Mouse (Mus musculus): ENCODE data around the gene Abcf1. TPM values are rescaled to one million over a fixed set of nuclear protein-coding genes. Genes with fewer than 3 reads are reported as not detected.
"Not testable (repeated sequence)": the region's sequence is repeated elsewhere in the genome, so short reads cannot be mapped to it uniquely, and the experiment has no call there.

Gene Abcf1
- total RNA-seq (2015; ENCODE audit: low replicate concordance) (13.0 and 13.6 TPM in 2 replicates), total RNA-seq (2017; ENCODE audit: low replicate concordance) (33.9 and 71.4 TPM in 2 replicates)

- ATAC-seq (replicated peaks; ENCODE audit: low FRiP score, poor library complexity, severe bottlenecking), result peak; percentile 95
These were observed at the start of gene Abcf1 for GRCm38 (mm10) chr17:35969418-35970389. Gene Abcf1 (minus strand): TSS chr17:35969761.

- no peak for ATAC-seq (replicated peaks; ENCODE audit: low FRiP score, poor library complexity, severe bottlenecking)
These were observed 49.4 kb upstream of the Abcf1 start for GRCm38 (mm10) chr17:36018979-36019378.

- no peak for ATAC-seq (replicated peaks; ENCODE audit: low FRiP score, poor library complexity, severe bottlenecking)
These were observed 47.5 kb upstream of the Abcf1 start for GRCm38 (mm10) chr17:36017046-36017445.

DNA sequence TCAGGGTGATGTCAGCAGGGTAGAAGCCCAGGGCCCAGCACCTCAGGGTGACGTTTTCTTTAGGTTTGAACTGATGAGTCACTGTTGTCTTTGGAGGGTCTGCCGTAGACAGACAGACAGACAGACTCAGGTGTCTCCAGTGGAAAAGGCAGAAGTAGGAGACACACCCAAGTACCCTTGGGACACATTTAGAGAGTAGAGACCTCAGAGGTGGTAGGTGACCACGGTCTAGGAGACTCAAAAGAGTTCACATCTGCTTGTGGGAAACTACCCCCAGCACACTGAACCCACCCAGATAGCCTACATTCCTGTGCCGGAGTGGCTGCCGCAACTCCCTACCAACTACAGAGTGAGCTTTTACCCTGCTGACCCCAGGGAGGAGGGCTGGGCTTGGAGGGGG, 45.4 kb upstream of the Abcf1 start:
- no peak for ATAC-seq (replicated peaks; ENCODE audit: low FRiP score, poor library complexity, severe bottlenecking)

DNA sequence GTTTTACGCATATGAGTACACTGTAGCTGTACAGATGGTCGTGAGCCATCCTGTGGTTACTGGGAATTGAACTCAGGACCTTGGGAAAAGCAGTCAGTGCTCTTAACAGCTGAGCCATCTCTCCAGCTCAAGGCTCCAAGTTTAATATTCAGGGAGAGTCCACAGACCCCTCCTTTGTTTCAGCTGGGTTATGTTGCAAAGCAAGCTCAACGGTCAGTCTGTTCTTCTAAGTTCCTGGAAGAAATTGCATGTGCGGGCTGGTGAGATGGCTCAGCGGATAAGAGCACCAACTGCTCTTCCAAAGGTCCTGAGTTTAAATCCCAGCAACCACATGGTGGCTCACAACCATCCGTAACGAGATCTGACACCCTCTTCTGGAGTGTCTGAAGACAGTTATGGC, 34.8 kb upstream of the Abcf1 start:
- not testable (repeated sequence) for ATAC-seq (replicated peaks; ENCODE audit: low FRiP score, poor library complexity, severe bottlenecking)

- no peak for ATAC-seq (replicated peaks; ENCODE audit: low FRiP score, poor library complexity, severe bottlenecking)
These were observed 33.8 kb upstream of the Abcf1 start for GRCm38 (mm10) chr17:36003331-36003730.

DNA sequence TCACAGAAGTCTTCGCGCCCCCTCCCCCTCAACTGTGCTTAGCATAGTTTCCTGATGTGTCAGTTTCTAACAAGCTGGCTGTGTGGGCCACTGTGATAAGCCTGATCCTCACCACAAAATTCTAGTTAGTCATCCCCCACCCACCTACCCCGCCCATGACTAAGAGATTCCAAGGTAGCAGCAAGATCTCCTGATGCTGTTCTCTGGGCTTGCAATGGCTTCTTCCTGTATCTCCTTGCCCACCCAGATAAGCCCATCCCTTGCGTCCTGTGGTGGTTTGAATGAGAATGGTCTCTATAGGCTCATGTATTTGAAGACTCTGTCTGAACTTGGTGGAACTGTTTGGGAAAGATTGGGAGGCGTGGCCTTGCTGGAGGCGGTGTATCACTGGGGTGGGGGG, 32.4 kb upstream of the Abcf1 start:
- ATAC-seq (replicated peaks; ENCODE audit: low FRiP score, poor library complexity, severe bottlenecking), result peak; percentile 63

- ATAC-seq (replicated peaks; ENCODE audit: low FRiP score, poor library complexity, severe bottlenecking), result peak; percentile 43
These were observed 31.7 kb upstream of the Abcf1 start for GRCm38 (mm10) chr17:36001121-36001897.

- ATAC-seq (replicated peaks; ENCODE audit: low FRiP score, poor library complexity, severe bottlenecking), result peak; percentile 32
These were observed 30.8 kb upstream of the Abcf1 start for GRCm38 (mm10) chr17:36000349-36000748.

GRCm38 (mm10) chr17:35999356-35999755, 29.8 kb upstream of the Abcf1 start:
- ATAC-seq (replicated peaks; ENCODE audit: low FRiP score, poor library complexity, severe bottlenecking), result no peak

DNA sequence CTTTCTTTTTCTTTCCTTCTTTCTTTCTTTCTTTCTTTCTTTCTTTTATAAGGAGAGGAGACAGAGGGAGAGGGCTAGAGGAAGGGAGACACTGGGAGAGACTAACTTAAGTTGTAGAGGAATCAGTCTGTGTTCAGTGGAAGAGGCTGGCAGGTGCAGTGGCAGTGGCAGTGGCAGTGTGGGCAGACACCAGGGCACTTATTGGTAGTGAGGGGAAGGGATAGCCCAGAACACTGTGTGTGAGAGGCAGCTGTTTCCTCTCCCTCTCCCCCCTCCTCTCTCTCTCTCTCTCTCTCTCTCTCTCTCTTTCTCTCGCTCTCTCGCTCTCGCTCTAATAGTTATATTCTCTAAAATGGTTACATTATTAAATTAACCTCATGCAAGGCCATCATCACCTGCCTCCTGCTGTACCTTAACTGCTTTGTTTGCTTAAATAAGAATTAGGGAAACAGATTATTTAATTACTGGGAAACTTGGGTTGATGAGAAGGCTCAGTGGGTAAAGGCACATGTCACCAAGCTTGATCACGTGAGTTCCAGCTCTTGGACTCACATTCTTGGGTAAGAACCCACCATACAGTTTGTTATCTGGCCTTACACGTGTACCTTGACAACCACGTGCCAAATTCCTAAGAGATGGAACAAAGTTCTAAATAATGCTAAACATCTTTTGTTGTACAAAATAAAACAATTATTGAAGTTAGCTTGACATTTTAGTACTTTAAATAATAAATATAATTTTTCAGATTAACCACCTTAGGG, 29.2 kb upstream of the Abcf1 start:
- no peak for ATAC-seq (replicated peaks; ENCODE audit: low FRiP score, poor library complexity, severe bottlenecking)

- peak; percentile 59 for ATAC-seq (replicated peaks; ENCODE audit: low FRiP score, poor library complexity, severe bottlenecking)
These were observed 28.4 kb upstream of the Abcf1 start for GRCm38 (mm10) chr17:35997713-35998510.

- ATAC-seq (replicated peaks; ENCODE audit: low FRiP score, poor library complexity, severe bottlenecking), result peak; percentile 50
These were observed 27.4 kb upstream of the Abcf1 start for GRCm38 (mm10) chr17:35996949-35997348.

DNA sequence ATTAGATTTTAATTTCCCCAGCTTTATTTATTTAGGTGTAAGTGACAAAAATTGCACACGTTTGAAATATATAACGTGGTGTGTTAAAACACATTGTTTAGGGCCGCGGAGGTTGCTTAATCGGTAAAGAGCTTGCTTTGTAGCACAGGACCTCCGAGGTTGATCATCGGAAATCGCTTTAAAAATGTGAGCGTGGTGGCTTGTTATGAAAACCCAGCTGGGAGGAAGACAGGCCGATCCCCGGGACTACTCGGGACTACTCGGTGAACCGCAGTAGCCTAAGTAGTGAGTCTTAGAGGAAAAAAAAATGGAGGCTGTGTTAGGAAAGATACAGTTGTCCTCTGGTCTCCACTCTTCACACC, 25.3 kb upstream of the Abcf1 start:
- no peak for ATAC-seq (replicated peaks; ENCODE audit: low FRiP score, poor library complexity, severe bottlenecking)

DNA sequence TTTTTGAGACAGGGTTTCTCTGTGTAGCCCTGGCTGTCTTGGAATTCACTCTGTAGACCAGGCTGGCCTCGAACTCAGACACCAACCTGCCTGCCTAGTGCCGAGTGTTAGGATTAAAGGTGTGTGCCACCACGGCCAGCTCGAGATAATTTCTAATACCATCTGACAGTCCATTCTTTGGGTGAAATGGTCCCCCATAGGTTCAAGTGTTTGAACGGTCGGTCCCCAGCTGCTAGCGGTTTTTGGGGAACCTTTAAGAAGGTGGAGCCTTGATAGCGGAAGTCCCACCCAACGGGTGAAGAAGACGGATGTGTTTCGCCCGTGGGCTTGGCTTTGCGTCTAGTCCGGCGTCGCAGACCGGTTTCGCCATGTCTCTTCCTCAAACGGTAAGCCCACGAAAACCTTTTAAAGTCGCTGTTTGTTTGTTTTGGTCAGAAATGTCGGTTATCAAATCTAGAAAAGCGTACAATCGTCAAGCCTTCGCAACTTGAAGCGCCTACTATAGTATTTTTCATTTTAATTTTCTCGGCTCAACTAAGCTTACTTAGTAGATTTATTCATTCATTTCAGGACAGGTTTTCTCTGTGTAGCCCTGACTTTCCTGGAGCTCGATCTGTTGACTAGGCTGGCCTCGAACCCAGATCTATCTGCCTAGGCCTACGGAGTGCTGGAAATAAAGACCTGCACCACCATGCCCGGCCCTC, 24.8 kb upstream of the Abcf1 start:
- ATAC-seq (replicated peaks; ENCODE audit: low FRiP score, poor library complexity, severe bottlenecking), result peak; percentile 71

DNA sequence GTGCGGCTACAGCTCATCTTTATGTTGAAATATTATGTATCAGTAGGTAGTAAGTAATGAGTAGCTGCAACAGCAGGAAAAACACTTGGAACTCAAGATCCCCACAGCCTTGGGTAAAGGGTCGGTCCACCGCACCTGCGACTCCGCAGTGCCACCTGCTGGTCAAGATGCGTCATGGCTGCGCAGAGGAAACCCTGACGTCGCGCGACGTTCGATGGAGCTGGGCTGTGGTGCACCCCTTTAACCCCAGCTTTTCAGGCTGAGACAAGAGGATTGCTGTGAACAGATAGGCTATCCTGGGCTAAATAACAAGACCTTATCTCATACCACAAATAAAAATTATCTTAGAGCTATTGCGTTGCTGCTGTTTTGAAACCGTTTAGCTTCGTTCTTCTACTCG, 24.1 kb upstream of the Abcf1 start:
- peak; percentile 51 for ATAC-seq (replicated peaks; ENCODE audit: low FRiP score, poor library complexity, severe bottlenecking)

- ATAC-seq (replicated peaks; ENCODE audit: low FRiP score, poor library complexity, severe bottlenecking), result no peak
These were observed 22.2 kb upstream of the Abcf1 start for GRCm38 (mm10) chr17:35991781-35992180.

GRCm38 (mm10) chr17:35981776-35982175, 12.2 kb upstream of the Abcf1 start:
- no peak for ATAC-seq (replicated peaks; ENCODE audit: low FRiP score, poor library complexity, severe bottlenecking)

DNA sequence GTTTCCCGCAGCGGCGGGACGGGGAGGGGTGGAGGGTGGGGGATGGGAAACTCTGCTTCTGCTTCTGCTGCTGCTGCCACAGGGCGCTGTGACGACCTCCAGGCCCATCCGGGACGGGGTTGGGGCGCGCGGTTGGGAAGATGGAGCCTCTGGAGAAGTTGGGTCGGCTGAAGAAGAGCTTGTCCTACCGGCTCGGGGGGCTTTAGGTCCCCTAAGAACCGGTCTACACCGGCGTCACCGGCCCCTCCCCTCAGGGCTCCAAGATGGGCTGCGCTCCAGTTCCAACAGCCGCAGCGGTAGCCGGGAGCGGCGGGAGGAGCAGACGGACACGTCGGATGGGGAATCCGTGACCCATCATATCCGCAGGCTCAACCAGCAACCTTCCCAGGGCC, 10.8 kb upstream of the Abcf1 start:
- ATAC-seq (replicated peaks; ENCODE audit: low FRiP score, poor library complexity, severe bottlenecking), result 0 out of 2 replicates have a peak, but pooled peaks have one; percentile 21
